Mouse (Mus musculus) liver, embryonic 14.5 days (tissue): Measurements from ENCODE around the gene Sept5. TPM values are rescaled to one million over a fixed set of nuclear protein-coding genes. Genes with fewer than 3 reads are reported as not detected.

Source experiments
- ATAC-seq: fragments of 200-750 bp; cut with Nextera tagmentation; 2 replicates; pipeline ENCODE4 v1.8.0; 2017; ENCODE audit warnings: moderate number of reproducible peaks, mild to moderate bottlenecking, moderate library complexity; ENCODE audit not compliant: insufficient read depth
- DNase-seq, 3 experiments: peaks; one replicate each; pipeline ENCODE4 v3.0.0-alpha.2; 2012 to 2013; ENCODE audit warnings: low read depth in 3 of 3, low spot score in 3 of 3
- H3K27ac ChIP-seq: fragments of 300-500 bp; sonication (generic); 2 replicates; pipeline ENCODE4 v1.5.1; 2014; ENCODE audit warnings: moderate library complexity, mild to moderate bottlenecking, control low read depth, inconsistent platforms
- H3K27me3 ChIP-seq: fragments of 300-500 bp; sonication (generic); 2 replicates; pipeline ENCODE4 v1.6.1; 2014; ENCODE audit warnings: mild to moderate bottlenecking, low read length, moderate library complexity; ENCODE audit not compliant: control insufficient read depth, insufficient read depth
- H3K36me3 ChIP-seq: fragments of 300-500 bp; sonication (generic); replicated peaks from 2 replicates; pipeline ENCODE4 v1.6.1; 2014; ENCODE audit warnings: low read depth; ENCODE audit not compliant: control insufficient read depth, insufficient read depth
- H3K4me1 ChIP-seq, 2 experiments: fragments of 200-500 bp in 1 of 2; fragments of 300-500 bp in 1 of 2; sonication (generic) in 1 of 2; replicated peaks; 2 replicates each; pipeline ENCODE4 v1.6.1; 2012 to 2014; ENCODE audit warnings: antibody characterized with exemption in 1 of 2, inconsistent platforms in 1 of 2, low read length in 1 of 2; ENCODE audit not compliant: control insufficient read depth in 2 of 2, insufficient read depth in 2 of 2
- H3K4me2 ChIP-seq: fragments of 300-500 bp; sonication (generic); 2 replicates; pipeline ENCODE4 v1.6.1; 2014; ENCODE audit warnings: low read depth, mild to moderate bottlenecking, control low read depth, moderate library complexity
- H3K4me3 ChIP-seq, 2 experiments: fragments of 200-500 bp in 1 of 2; fragments of 300-500 bp in 1 of 2; sonication (generic) in 1 of 2; 2 replicates each; pipeline ENCODE4 v1.5.1; 2012 to 2014; ENCODE audit warnings: low read depth in 2 of 2, low read length in 2 of 2, mild to moderate bottlenecking in 2 of 2, control low read depth in 1 of 2, inconsistent platforms in 1 of 2, moderate library complexity in 1 of 2; ENCODE audit not compliant: insufficient read depth in 1 of 2
- H3K9ac ChIP-seq: fragments of 300-500 bp; sonication (generic); replicated peaks from 2 replicates; pipeline ENCODE4 v1.6.1; 2014; ENCODE audit warnings: mild to moderate bottlenecking, control low read depth, moderate library complexity
- H3K9me3 ChIP-seq: fragments of 300-500 bp; sonication (generic); 2 replicates; pipeline ENCODE4 v1.6.1; 2016; ENCODE audit warnings: low read length, mixed read lengths; ENCODE audit not compliant: control insufficient read depth
- CTCF ChIP-seq: IDR thresholded peaks from 2 replicates; pipeline ENCODE4 v1.5.1; 2016; ENCODE audit warnings: antibody characterized with exemption, low read depth, control low read depth
- EP300 ChIP-seq: IDR thresholded peaks from 2 replicates; pipeline ENCODE4 v1.6.1; 2016; ENCODE audit warnings: antibody characterized with exemption, low read depth
- WGBS: fragments of 180-500 bp; shearing (Covaris S2); extraction: QIAGEN DNeasy Blood & Tissue Kit; methylation state at CpG from one replicate; pipeline ENCODE4 v1.1.7; 2014; ENCODE audit not compliant: insufficient replicate concordance; 5-methylcytosine and 5-hydroxymethylcytosine counted together
- polyA plus RNA-seq, 2 experiments: library from polyadenylated mRNA; depleted of rRNA in 1 of 2; stranded (reverse) in 1 of 2; unstranded in 1 of 2; fragments of >200 nt; fragmentation: Nextera tagmentation in 1 of 2; extraction: Ambion mirVana in 1 of 2; gene quantifications; 2 replicates each; pipeline versions ENCODE4 v1.2.1 to v1.2.3; 2012 to 2014

Sept5 gene
- polyA plus RNA-seq, 2 experiments, result 1.6 to 2.2 TPM

DNA sequence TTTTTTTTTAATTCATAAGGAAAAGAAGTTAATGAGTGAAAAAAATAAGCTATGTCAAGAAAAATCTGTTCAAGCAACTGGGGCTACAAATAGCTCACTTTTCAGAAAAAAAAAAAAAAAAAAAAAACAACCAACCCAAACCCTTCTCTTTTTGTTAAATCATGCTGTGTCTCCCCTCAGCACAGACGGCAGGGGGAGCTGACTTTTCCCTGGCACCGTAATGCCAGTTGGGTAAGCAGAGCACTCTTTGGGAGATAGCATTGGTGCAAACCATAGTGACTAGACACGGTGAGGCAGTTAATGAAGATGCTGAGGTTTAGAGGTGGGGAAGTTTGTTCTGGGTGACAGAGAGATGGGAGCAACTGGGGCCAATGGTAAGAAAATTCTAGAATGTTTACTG lies 2.3 kb upstream of the Sept5 start:
- H3K4me1 ChIP-seq, result no peaks in the 10 kb centered on the region; a peak in 1 of 4 replicates
- no peak overlapping the region for H3K27ac ChIP-seq
- TF ChIP-seq EP300 (no peak), CTCF (no peak)
- no peak for ATAC-seq
- H3K9me3 ChIP-seq, result no peaks in the 10 kb centered on the region
- WGBS, result 41% methylated on average over 3 of the region's 3 CpGs
- H3K36me3 ChIP-seq, result no peaks in the 10 kb centered on the region
- H3K4me2 ChIP-seq, result no peak overlapping the region
- no peak for DNase-seq
- peaks cover 41% of the 10 kb centered on the region for H3K27me3 ChIP-seq
- no peak overlapping the region for H3K4me3 ChIP-seq
- H3K9ac ChIP-seq, result no peak overlapping the region

DNA sequence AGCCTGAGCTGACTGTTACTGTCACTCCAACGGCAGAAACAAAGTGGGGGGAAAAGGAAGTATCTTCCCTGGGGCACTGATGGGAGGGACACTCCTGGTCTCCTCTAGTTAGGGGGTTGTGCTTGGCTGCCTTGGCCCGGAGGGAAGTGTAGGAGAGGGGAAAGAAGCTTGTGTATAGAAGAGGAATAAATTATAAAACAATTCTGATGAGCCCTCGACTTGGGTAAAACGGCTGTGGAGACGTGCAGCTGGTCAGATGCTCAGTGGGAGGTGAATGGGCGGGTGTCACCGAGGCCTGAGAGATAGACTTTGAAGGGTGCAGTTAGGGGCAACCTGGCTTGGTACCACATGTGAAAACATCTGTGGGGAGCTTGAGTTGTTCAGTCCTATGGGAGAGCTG lies 1.4 kb upstream of the Sept5 start:
- Histone ChIP-seq H3K4me1 (no peaks in the 10 kb centered on the region; a peak in 1 of 4 replicates), H3K4me3 (no peak overlapping the region), H3K9me3 (no peaks in the 10 kb centered on the region), H3K27ac (no peak overlapping the region), H3K27me3 (peaks cover 50% of the 10 kb centered on the region), H3K9ac (no peak overlapping the region), H3K4me2 (no peak overlapping the region), H3K36me3 (no peaks in the 10 kb centered on the region)
- WGBS, result 51% methylated on average over 7 of the region's 7 CpGs
- DNase-seq, result no peak
- no peak for TF ChIP-seq CTCF
- no peak for TF ChIP-seq EP300
- no peak for ATAC-seq

DNA sequence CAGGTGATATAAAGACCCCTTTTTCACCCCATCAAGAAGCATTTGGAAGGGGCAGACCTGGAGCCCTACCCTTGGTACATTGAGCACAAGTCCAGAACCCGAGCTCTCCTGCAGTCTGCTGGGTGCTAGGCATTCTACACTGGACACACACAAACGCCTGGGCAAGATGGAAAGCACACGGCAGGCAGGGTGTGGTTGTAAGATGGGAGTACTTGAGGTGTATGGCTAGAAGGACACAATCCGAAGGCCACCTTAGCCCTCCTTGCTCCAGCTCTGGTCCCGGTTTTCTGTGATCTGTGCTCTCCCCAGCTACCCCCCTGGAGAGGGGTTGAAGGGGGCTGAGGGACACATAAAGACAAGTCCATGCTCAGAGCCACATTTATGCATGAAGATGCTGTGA lies 537 bp upstream of the Sept5 start:
- Histone ChIP-seq H3K9me3 (no peaks in the 10 kb centered on the region), H3K27ac (no peak overlapping the region), H3K4me2 (peak overlapping the region; percentile 72), H3K27me3 (peaks cover 59% of the 10 kb centered on the region), H3K4me1 (no peaks in the 10 kb centered on the region; a peak in 1 of 4 replicates), H3K4me3 (peak overlapping the region in 1 of 2 experiments; percentile 57; a peak in 1 of 4 replicates), H3K36me3 (no peaks in the 10 kb centered on the region), H3K9ac (no peak overlapping the region)
- ATAC-seq (no peak), DNase-seq (no peak)
- 43% methylated on average over 5 of the region's 5 CpGs for WGBS
- TF ChIP-seq CTCF (no peak), EP300 (no peak)

DNA sequence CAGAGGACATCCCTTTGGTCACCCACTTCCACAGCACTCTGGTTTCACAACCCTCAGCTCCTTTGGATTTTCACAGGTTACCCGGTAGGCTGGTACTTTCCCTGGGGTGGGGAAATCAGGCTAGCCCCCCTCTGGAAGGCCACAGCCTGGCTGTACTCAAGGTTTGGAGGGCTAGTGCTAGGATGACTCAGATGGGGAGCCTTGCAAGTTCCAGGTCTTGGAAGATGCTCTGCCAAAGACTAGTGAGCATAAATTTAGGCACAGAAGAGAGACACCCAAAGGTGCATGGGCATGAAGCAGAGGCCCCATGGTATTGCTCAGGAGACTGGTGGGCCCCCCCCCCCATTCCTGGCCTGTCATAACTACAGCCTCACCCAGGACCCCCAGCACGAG lies 810 bp downstream of the Sept5 start:
- 29% methylated on average over 2 of the region's 2 CpGs for WGBS
- Histone ChIP-seq H3K4me2 (peak overlapping the region; percentile 72), H3K27ac (no peak overlapping the region), H3K36me3 (no peaks in the 10 kb centered on the region), H3K9me3 (no peaks in the 10 kb centered on the region), H3K4me3 (peak overlapping the region; percentile 30 to 57), H3K27me3 (peaks cover 72% of the 10 kb centered on the region), H3K9ac (no peak overlapping the region), H3K4me1 (no peaks in the 10 kb centered on the region; a peak in 1 of 4 replicates)
- DNase-seq (no peak), ATAC-seq (no peak)
- TF ChIP-seq EP300, result no peak
- TF ChIP-seq CTCF, result no peak

DNA sequence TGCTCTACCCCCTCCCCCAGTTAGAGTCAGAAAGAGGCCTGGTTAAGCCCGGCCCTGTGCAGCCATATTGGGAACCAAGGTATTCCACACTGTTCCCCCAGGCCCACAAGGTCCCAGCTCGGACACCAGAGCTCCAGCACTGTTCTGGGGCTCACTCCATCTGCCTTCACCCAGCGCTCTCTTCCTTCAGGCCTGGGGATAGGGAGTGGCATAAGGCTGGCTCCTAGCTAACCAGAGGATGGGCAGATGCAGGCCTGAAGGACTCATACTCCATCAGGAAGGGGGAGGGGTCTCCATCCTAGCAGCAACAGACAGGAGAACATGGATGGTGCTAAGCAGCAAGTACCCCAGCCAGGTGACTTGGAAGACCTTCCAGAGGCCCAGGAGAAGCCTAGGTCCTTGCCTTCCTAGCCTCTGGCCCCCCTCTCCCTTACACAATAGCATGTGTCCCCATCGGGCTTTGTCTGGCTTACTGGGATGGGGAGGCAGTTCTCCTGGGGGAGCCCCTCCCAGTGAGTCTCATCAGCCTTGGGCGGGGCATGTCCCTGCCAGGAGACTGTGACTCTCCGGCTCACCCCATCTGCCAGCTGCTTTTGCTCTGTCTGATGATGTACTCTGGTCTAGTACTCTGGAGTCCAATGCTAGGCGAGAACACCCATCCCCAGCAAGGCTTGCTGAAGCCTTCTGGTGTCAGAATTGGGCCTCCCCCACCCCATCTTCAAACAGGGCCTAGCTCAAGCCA lies 1.4 kb downstream of the Sept5 start:
- H3K27me3 ChIP-seq, result peaks cover 78% of the 10 kb centered on the region
- H3K4me1 ChIP-seq, result no peaks in the 10 kb centered on the region; a peak in 1 of 4 replicates
- DNase-seq (no peak), ATAC-seq (no peak)
- H3K9ac ChIP-seq, result no peak overlapping the region
- 51% methylated on average over 7 of the region's 7 CpGs for WGBS
- no peak overlapping the region for H3K4me3 ChIP-seq
- no peaks in the 10 kb centered on the region for H3K36me3 ChIP-seq
- no peaks in the 10 kb centered on the region for H3K9me3 ChIP-seq
- no peak for TF ChIP-seq CTCF
- no peak for TF ChIP-seq EP300
- H3K27ac ChIP-seq, result no peak overlapping the region
- no peak overlapping the region for H3K4me2 ChIP-seq
